Mouse (Mus musculus): ENCODE results near the gene Afmid. TPM values are rescaled to one million over a fixed set of nuclear protein-coding genes. Genes with fewer than 3 reads are reported as not detected.

The Afmid gene
- 26.0 TPM for polyA plus RNA-seq (2017; shearing (Covaris generic))

GRCm38 (mm10) chr11:117825333-117826101, at the start of gene Afmid, which contains the start of gene Tk1:
TSS of gene Afmid (plus strand) at chr11:117825924.
TSS of gene Tk1 (minus strand) at chr11:117826092.

DNA sequence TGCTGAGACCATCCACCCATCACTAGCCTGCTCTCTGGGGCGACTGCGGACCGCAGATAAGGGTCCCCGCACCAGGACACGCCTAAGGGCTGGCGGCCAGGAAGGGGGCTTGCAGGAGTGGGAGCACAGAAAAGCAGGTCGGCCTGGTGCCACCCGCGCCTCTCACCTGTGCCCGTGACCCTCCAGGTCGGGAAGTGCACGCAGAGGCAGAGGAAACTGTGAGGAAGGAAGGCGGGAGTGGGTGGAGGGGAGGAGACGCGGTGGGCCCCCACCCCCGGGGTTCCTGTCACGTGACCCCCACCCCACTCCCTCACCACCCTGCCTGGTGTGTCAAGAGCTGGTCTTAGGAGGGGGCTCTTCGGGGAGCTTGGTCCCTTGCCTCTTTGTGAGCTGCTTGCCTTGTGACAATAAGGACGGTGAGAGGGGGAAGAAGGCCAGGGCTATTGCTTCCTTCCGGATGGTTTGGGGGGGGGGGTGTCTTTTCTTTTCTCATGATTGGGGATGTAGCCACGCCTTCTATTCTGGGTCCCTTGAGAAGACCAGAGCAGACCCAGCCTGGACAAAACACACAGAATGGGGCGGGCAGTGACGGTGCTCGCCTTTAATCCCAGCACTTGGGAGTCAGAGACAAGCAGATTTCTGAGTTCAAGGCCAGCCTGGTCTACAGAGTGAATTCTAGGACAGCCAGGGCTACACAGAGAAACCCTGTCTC, 43.6 kb upstream of the Afmid start, which contains the start of the genes Tmc8 and Tmc6:
Gene Tmc8 (plus strand): TSS at position 84 of the 712 bp plus-strand sequence.
Gene Tmc6 (minus strand): TSS at position 206 of the 712 bp plus-strand sequence.

GRCm38 (mm10) chr11:117797511-117798159, 28.1 kb upstream of the Afmid start, which contains the start of gene 6030468B19Rik:
TSS of gene 6030468B19Rik (plus strand) at chr11:117797660.

DNA sequence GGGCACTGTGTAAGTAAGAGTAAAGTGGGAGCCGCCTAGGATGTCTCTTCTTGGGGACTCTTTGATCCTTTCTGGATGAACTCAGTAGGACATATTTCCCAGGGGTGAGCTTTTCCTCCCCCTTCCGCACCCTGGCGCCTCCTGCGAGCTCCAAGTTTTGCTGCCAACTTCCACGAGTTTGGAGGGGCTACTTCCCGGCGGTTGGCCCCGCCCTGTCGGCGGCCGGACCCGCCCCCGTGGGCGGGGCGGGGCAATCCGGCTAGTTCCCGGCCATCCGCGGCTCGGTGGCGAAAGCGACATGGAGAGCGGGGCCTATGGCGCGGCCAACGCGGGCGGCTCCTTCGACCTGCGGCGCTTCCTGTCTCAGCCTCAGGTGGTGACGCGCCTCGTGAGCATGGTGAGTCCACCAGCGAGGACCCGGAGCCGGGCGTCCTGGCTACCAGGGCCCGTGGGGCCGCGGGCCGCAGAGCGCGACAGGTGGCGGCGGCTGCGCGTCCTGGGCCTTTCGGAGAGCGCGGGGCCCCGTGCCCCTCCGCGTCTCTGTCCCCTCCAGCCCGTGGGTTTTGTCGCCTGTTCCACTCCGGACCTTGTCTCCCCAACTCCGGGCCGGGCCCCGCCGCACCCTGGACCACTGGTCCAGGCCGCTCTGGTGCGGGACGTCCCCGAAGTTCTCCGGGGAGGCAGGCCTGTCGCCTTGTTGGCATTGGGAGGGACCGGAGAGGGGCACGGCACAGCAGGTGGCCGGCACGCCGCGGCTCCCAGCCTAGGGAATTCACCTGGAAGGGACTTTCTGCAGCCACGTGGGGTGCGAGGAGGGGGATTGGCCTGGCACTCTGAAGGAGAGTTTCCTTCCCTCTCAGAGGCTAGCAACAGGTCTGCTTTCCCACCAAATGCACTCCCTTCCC, 16.1 kb upstream of the Afmid start, which contains the start of the genes Gm20708 and Syngr2:
Gene Gm20708 (plus strand): TSS at position 262 of the 905 bp plus-strand sequence.
Gene Syngr2 (plus strand): TSS at position 262 of the 905 bp plus-strand sequence.

GRCm38 (mm10) chr11:117848985-117849671, 23.4 kb downstream of the Afmid start, which contains the start of gene Birc5:
TSS of gene Birc5 (plus strand) at chr11:117849251.

GRCm38 (mm10) chr11:117860601-117861000, 34.9 kb downstream of the Afmid start, which contains the start of gene Tmem235:
TSS of gene Tmem235 (plus strand) at chr11:117860752.

DNA sequence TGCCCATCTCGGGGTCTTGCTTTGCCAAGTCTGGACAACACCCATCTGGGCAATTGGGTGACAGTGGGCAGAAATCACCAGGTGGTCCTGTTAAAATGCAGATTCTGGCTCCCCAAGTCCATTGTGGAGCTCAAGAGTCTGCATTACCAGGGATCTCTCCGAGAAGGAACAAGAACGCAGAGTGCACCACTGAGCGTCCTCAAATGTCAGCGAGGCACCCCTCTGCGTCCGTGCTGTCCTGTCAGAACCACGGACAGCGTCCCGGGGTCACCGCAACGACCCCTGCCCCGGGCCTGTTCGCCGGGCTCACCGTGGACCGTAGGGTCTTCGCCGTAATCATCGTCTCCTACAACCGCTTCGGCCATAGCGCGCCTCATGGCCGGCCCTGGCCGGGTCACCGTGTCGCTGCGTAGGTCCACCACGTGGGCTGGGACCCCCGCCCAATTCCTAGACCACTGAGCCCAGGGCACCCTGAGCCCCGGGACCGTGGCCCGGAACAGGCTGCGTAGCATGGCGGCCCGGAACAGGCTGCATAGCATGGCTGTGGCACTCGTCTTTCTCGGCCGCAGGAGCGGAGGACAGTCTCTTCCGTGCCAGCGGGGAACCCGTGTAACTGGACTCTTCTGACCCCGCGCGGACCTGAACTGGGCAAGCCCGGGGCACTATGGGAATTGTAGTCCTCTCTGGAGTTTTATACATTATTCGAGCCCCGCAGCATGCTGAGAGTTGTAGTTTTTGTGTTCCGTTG, 47.3 kb downstream of the Afmid start, which contains the start of gene Tha1:
Gene Tha1 (minus strand): TSS at position 621 of the 748 bp plus-strand sequence.

Other genes with a start within 250 kb of the Afmid start
- gene Tnrc6c, start 171.6 kb upstream of the Afmid start, polyA plus RNA-seq (2017; shearing (Covaris generic)) = 9.7 TPM
- gene Tmc8, start 43.8 kb upstream of the Afmid start, polyA plus RNA-seq (2017; shearing (Covaris generic)) = 137 TPM
- gene Tmc6, start 43.7 kb upstream of the Afmid start, polyA plus RNA-seq (2017; shearing (Covaris generic)) = 162 TPM
- 0.55 TPM for gene 6030468B19Rik, start 28.3 kb upstream of the Afmid start, polyA plus RNA-seq (2017; shearing (Covaris generic))
- 2.3 TPM for gene Gm20708, start 16.3 kb upstream of the Afmid start, polyA plus RNA-seq (2017; shearing (Covaris generic))
- 209 TPM for gene Syngr2, start 16.3 kb upstream of the Afmid start, polyA plus RNA-seq (2017; shearing (Covaris generic))
- 39.1 TPM for gene Tk1, start 168 bp downstream of the Afmid start, polyA plus RNA-seq (2017; shearing (Covaris generic))
- 23.7 TPM for gene Birc5, start 23.3 kb downstream of the Afmid start, polyA plus RNA-seq (2017; shearing (Covaris generic))
- not detected for gene Tmem235, start 34.8 kb downstream of the Afmid start, polyA plus RNA-seq (2017; shearing (Covaris generic))
- gene Tha1, start 47.6 kb downstream of the Afmid start, polyA plus RNA-seq (2017; shearing (Covaris generic)) = 24.6 TPM
- gene Socs3, start 144.1 kb downstream of the Afmid start, polyA plus RNA-seq (2017; shearing (Covaris generic)) = 110 TPM
- 41.1 TPM for gene Pgs1, start 160.4 kb downstream of the Afmid start, polyA plus RNA-seq (2017; shearing (Covaris generic))